Mouse (Mus musculus) embryonic facial prominence, embryonic 11.5 days (tissue): ENCODE data around the gene Fbln2. TPM values are rescaled to one million over a fixed set of nuclear protein-coding genes. Genes with fewer than 3 reads are reported as not detected.

Experiments used
- ATAC-seq: fragments of 200-750 bp; cut with Nextera tagmentation; replicated peaks from 2 replicates; pipeline ENCODE4 v1.8.0; 2017; ENCODE audit warnings: low read depth; ENCODE audit not compliant: insufficient number of reproducible peaks, low FRiP score, low TSS enrichment
- DNase-seq: peaks from one replicate; pipeline ENCODE4 v3.0.0-alpha.2; 2015; ENCODE audit warnings: low spot score
- H3K27ac ChIP-seq: fragments of 300-500 bp; sonication (generic); replicated peaks from 2 replicates; pipeline ENCODE4 v1.5.1; 2014; ENCODE audit warnings: mild to moderate bottlenecking, low read depth, low read length, control low read depth
- H3K27me3 ChIP-seq: fragments of 300-500 bp; sonication (generic); 2 replicates; pipeline ENCODE4 v1.6.1; 2014; ENCODE audit warnings: mild to moderate bottlenecking, low read length, moderate library complexity, mixed read lengths; ENCODE audit not compliant: control insufficient read depth, insufficient read depth
- H3K36me3 ChIP-seq: fragments of 300-500 bp; sonication (generic); replicated peaks from 2 replicates; pipeline ENCODE4 v1.6.1; 2014; ENCODE audit warnings: low read depth, mild to moderate bottlenecking, low read length, moderate library complexity, mixed read lengths; ENCODE audit not compliant: control insufficient read depth, insufficient read depth
- H3K4me1 ChIP-seq: fragments of 300-500 bp; sonication (generic); 2 replicates; pipeline ENCODE4 v1.6.1; 2014; ENCODE audit warnings: low read length, mixed read lengths; ENCODE audit not compliant: control insufficient read depth, insufficient read depth
- H3K4me2 ChIP-seq: fragments of 300-500 bp; sonication (generic); 2 replicates; pipeline ENCODE4 v1.6.1; 2014; ENCODE audit warnings: low read depth, mild to moderate bottlenecking, control low read depth, low read length, moderate library complexity
- H3K4me3 ChIP-seq: fragments of 300-500 bp; sonication (generic); 2 replicates; pipeline ENCODE4 v1.5.1; 2014; ENCODE audit warnings: low read depth, low read length, control low read depth
- H3K9ac ChIP-seq: fragments of 300-500 bp; sonication (generic); replicated peaks from 2 replicates; pipeline ENCODE4 v1.6.1; 2014; ENCODE audit warnings: mild to moderate bottlenecking, control low read depth, low read length
- H3K9me3 ChIP-seq: fragments of 300-500 bp; sonication (generic); replicated peaks from 2 replicates; pipeline ENCODE4 v1.6.1; 2016; ENCODE audit warnings: mild to moderate bottlenecking, low read length, inconsistent platforms, mixed read lengths; ENCODE audit not compliant: control insufficient read depth
- whole genome bisulfite sequencing: fragments of 180-500 bp; shearing (Covaris S2); extraction: QIAGEN DNeasy Blood & Tissue Kit; methylation state at CpG from one replicate; pipeline ENCODE4 v1.1.7; 2014; 5-methylcytosine and 5-hydroxymethylcytosine counted together
- polyA plus RNA-seq: library from polyadenylated mRNA; unstranded; fragments of >200 nt; fragmentation: Nextera tagmentation; extraction: Ambion mirVana; gene quantifications from 2 replicates; pipeline ENCODE4 v1.2.1, GENCODE M21; 2014

Gene Fbln2
- polyA plus RNA-seq, 1 experiment from 2014 or later: 61.9 TPM

GRCm38 (mm10) chr6:91233424-91234015, 21.3 kb downstream of the Fbln2 start:
- no peak overlapping the region for H3K4me3 ChIP-seq
- DNase-seq (no peak), ATAC-seq (no peak)
- 78% methylated on average over 10 of the region's 10 CpGs for WGBS
- no peak overlapping the region for H3K9ac ChIP-seq
- H3K36me3 ChIP-seq: peaks cover 3% of the 10 kb centered on the region; the same call in 1 of the 2 replicates
- H3K27me3 ChIP-seq: no peaks in the 10 kb centered on the region
- H3K9me3 ChIP-seq: no peaks in the 10 kb centered on the region
- no peak overlapping the region for H3K4me2 ChIP-seq
- H3K4me1 ChIP-seq: peaks cover 18% of the 10 kb centered on the region
- no peak overlapping the region for H3K27ac ChIP-seq

- Histone ChIP-seq H3K9me3 (no peaks in the 10 kb centered on the region), H3K27ac (peak overlapping the region; percentile 78), H3K27me3 (no peaks in the 10 kb centered on the region), H3K4me1 (peaks cover 18% of the 10 kb centered on the region), H3K4me2 (peak overlapping the region; percentile 30), H3K9ac (no peak overlapping the region), H3K36me3 (peaks cover 3% of the 10 kb centered on the region; the same call in 1 of the 2 replicates), H3K4me3 (no peak overlapping the region)
- WGBS: 33% methylated on average over 11 of the region's 11 CpGs
- DNase-seq (peak; percentile 65), ATAC-seq (peak; percentile 81)
Measured at GRCm38 (mm10) chr6:91236006-91236405, 23.8 kb downstream of the Fbln2 start.

GRCm38 (mm10) chr6:91236429-91236828, 24.2 kb downstream of the Fbln2 start:
- peak; percentile 78 for ATAC-seq
- Histone ChIP-seq H3K4me3 (no peak overlapping the region), H3K4me2 (peak overlapping the region; percentile 30), H3K9ac (no peak overlapping the region), H3K27ac (peak overlapping the region; percentile 78), H3K9me3 (no peaks in the 10 kb centered on the region), H3K4me1 (peaks cover 18% of the 10 kb centered on the region), H3K36me3 (peaks cover 3% of the 10 kb centered on the region; the same call in 1 of the 2 replicates), H3K27me3 (no peaks in the 10 kb centered on the region)
- 23% methylated on average over 6 of the region's 6 CpGs for WGBS
- peak; percentile 93 for DNase-seq

- WGBS: 43% methylated on average over 2 of the region's 2 CpGs
- H3K27me3 ChIP-seq: no peaks in the 10 kb centered on the region
- no peak for DNase-seq
- no peak overlapping the region for H3K4me2 ChIP-seq
- H3K4me1 ChIP-seq: peaks cover 18% of the 10 kb centered on the region
- no peak overlapping the region for H3K9ac ChIP-seq
- H3K9me3 ChIP-seq: no peaks in the 10 kb centered on the region
- no peak for ATAC-seq
- H3K36me3 ChIP-seq: peaks cover 3% of the 10 kb centered on the region; the same call in 1 of the 2 replicates
- no peak overlapping the region for H3K4me3 ChIP-seq
- peak overlapping the region; percentile 78 for H3K27ac ChIP-seq
Measured at GRCm38 (mm10) chr6:91237273-91237672, 25.0 kb downstream of the Fbln2 start.

GRCm38 (mm10) chr6:91240537-91240936, 28.3 kb downstream of the Fbln2 start:
- Histone ChIP-seq H3K4me1 (peaks cover 17% of the 10 kb centered on the region), H3K4me3 (no peak overlapping the region), H3K27ac (no peak overlapping the region), H3K27me3 (no peaks in the 10 kb centered on the region), H3K4me2 (no peak overlapping the region), H3K36me3 (no peaks in the 10 kb centered on the region), H3K9me3 (no peaks in the 10 kb centered on the region), H3K9ac (no peak overlapping the region)
- 68% methylated on average over 2 of the region's 2 CpGs for WGBS
- ATAC-seq: no peak
- no peak for DNase-seq

GRCm38 (mm10) chr6:91240964-91241363, 28.7 kb downstream of the Fbln2 start:
- no peak for DNase-seq
- ATAC-seq: no peak
- Histone ChIP-seq H3K4me3 (no peak overlapping the region), H3K36me3 (no peaks in the 10 kb centered on the region), H3K9me3 (no peaks in the 10 kb centered on the region), H3K9ac (no peak overlapping the region), H3K27ac (no peak overlapping the region), H3K4me2 (no peak overlapping the region), H3K27me3 (no peaks in the 10 kb centered on the region), H3K4me1 (peaks cover 16% of the 10 kb centered on the region)

GRCm38 (mm10) chr6:91243395-91243794, 31.1 kb downstream of the Fbln2 start:
- no peaks in the 10 kb centered on the region for H3K36me3 ChIP-seq
- no peak overlapping the region for H3K4me3 ChIP-seq
- no peak for ATAC-seq
- no peaks in the 10 kb centered on the region for H3K27me3 ChIP-seq
- DNase-seq: no peak
- 91% methylated on average over 6 of the region's 6 CpGs for WGBS
- no peak overlapping the region for H3K9ac ChIP-seq
- no peak overlapping the region for H3K27ac ChIP-seq
- no peak overlapping the region for H3K4me2 ChIP-seq
- H3K4me1 ChIP-seq: peaks cover 3% of the 10 kb centered on the region; the same call in 1 of the 2 replicates
- no peaks in the 10 kb centered on the region for H3K9me3 ChIP-seq

- peaks cover 3% of the 10 kb centered on the region; the same call in 1 of the 2 replicates for H3K4me1 ChIP-seq
- H3K36me3 ChIP-seq: no peaks in the 10 kb centered on the region
- no peak overlapping the region for H3K4me3 ChIP-seq
- ATAC-seq (no peak), DNase-seq (no peak)
- 81% methylated on average over 8 of the region's 8 CpGs for WGBS
- H3K4me2 ChIP-seq: no peak overlapping the region
- H3K27ac ChIP-seq: no peak overlapping the region
- H3K27me3 ChIP-seq: no peaks in the 10 kb centered on the region
- H3K9ac ChIP-seq: no peak overlapping the region
- H3K9me3 ChIP-seq: no peaks in the 10 kb centered on the region
Measured at GRCm38 (mm10) chr6:91244331-91244730, 32.1 kb downstream of the Fbln2 start.
